Mouse (Mus musculus) erythroid progenitor cell, adult 5-6 weeks (primary cell): Measurements from ENCODE around the gene Chst11. TPM values are rescaled to one million over a fixed set of nuclear protein-coding genes. Genes with fewer than 3 reads are reported as not detected.

Experiments used
- ATAC-seq: replicated peaks from 2 replicates; pipeline ENCODE4 v1.8.0; 2016; ENCODE audit warnings: moderate number of reproducible peaks, mild to moderate bottlenecking, moderate TSS enrichment, inconsistent platforms; ENCODE audit not compliant: poor library complexity, low FRiP score, severe bottlenecking
- total RNA-seq, 2 experiments: library from RNA; stranded (forward) in 1 of 2; stranded (reverse) in 1 of 2; fragments of 150-400 nt in 1 of 2; fragments of 186-747, 209-891 nt in 1 of 2; gene quantifications; 2 replicates each; pipeline versions ENCODE4 v1.2.3 to v1.2.4; 2015 to 2017; ENCODE audit warnings: low replicate concordance in 2 of 2

The Chst11 gene
- total RNA-seq, 2 experiments from 2014 or later = 15.9 to 17.2 TPM

- ATAC-seq = no peak
Observed at GRCm38 (mm10) chr10:82989418-82990025, 4.2 kb downstream of the Chst11 start.

DNA sequence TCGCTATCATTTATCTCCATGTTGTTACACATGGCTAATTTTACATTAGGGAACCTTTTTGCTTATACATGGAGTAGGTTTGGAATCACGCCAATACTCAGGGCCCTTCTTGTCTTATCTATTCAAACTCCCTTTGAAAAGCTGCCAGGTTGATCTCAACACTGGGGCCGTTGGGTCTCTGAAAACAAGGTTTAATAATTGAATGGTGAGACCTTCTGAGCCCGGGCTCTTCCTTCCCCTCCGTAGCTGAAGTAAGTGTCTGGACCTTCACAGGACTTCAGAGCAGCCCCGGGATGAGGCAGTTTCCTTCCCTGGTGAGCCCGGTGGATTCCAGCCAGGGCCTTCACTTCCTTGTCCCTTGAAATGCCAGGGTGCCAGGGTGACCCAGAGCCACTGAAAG lies 5.6 kb downstream of the Chst11 start:
- peak; percentile 27; the same call in 1 of the 2 replicates for ATAC-seq

GRCm38 (mm10) chr10:82991756-82992519 lies 6.6 kb downstream of the Chst11 start:
- ATAC-seq = peak; percentile 44

DNA sequence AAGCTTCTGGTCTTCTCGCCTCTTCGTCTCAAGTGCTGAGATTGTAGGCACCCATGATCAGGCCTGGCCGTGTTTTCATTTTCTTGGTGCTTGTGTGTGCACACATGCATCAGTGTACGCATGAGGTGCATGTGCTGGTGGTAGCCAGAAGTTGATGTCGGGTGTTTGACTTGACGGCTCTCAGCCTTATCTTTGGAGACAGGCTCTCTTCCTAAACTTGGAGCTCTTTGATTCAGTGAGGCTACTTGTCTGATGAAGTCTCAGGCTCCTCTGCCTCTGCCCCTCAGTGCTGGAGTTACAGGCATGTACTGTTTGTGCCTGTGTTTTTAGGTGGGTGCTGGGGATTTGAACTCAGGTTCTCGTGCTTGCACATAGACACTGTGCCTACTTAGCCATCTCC lies 9.0 kb downstream of the Chst11 start:
- peak; percentile 64 for ATAC-seq

DNA sequence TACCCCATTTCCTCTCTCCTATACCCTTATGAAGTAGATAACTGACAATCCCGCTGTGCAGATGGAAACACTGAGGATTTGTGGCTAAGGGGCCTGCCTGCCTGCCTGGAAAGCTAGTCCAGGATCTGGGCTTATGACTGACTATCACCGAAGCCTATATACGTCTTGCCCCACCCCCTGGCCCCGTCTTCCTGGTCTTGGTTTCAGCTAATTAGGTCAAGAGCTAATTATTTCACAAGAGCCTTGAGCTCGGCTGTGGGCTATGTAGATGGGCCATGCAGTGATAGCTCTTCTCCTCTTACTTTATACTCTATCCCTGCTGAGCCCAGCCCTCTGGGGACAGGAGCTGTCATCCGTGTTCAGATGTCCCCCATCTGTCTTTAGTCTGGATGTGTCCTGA lies 12.2 kb downstream of the Chst11 start:
- ATAC-seq = no peak

DNA sequence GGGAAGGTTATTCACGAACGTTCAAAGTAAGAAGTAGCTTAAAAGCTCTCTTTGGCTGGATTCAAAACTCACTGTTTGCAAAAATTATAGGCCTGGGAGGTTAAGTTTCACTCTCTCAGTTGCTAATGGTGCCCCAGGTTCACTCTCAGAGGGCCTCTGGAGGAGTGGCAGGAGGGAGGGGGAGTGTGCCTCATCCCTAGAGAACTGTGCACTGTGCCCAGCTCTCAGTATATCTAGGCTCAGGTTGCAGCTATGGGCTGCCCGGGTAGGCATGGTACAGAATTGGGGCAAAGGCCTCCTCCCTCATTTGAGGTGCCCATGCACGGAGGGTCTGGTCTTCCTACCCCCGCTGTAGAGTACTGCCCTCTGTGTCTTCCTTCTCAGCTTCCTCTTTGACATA lies 14.9 kb downstream of the Chst11 start:
- ATAC-seq = no peak

GRCm38 (mm10) chr10:83000721-83001120 lies 15.4 kb downstream of the Chst11 start:
- no peak for ATAC-seq

DNA sequence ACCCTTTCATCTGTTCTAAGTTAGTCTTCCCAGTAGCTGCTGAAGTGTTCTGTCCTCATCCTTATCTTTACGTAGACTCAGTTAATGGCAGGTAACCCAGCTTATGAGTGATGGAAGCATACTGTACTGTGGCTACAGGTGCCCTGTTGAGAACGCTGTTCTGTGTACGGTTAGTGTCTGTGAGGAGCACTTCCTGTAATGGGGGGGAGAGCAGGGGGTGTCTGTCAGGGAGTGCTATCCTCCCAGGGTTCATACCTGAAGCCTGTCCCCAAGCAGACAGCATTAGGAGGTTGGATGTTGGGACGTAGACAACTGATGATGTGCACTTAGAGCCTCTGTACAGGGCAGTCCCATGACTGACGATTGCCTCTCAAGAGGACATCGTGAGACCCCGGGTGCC lies 18.6 kb downstream of the Chst11 start:
- ATAC-seq = 0 out of 2 replicates have a peak, but pooled peaks have one; percentile 7

GRCm38 (mm10) chr10:83004389-83004788 lies 19.1 kb downstream of the Chst11 start:
- ATAC-seq = peak; percentile 29; the same call in 1 of the 2 replicates

DNA sequence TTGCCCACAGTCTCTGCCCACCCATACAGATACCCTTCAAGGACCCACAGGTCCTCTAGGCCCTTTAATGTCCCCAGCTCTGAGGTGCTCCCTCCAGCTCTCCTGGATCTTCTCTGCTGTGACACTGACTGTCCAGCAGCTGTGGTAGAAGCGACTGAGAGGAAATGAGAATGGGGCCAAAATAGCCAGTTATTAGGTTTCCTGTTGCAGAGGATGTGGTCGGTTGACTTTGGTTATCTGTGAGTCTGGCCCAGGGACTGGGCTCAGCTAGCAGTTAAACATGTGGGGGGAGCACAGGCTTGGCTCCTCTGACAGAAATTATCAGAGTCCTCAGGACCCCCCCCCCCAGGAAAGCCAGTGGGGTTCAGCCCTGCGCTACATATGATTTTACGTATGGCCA lies 19.7 kb downstream of the Chst11 start:
- ATAC-seq = no peak

DNA sequence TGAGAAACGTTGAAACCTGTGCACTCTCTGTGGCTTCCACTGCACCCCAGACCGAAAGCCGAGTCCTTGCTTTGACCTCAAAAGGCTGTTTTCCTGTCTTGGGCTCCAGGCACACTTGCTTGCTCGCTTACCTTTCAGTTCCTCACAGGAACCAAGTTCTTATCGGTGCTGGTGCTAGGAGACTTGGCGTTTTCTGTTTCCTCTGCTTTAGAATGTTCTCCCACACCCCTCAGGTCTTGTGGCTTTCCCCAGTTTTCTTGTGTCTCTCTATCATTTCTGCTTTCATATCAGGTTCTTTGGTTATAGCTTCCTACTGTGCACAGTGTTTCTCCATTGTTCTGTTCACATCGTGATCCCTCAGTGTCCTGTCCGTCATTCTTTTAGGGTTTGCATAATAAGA lies 21.0 kb downstream of the Chst11 start:
- no peak for ATAC-seq

GRCm38 (mm10) chr10:83013984-83014383 lies 28.7 kb downstream of the Chst11 start:
- peak; percentile 40 for ATAC-seq

DNA sequence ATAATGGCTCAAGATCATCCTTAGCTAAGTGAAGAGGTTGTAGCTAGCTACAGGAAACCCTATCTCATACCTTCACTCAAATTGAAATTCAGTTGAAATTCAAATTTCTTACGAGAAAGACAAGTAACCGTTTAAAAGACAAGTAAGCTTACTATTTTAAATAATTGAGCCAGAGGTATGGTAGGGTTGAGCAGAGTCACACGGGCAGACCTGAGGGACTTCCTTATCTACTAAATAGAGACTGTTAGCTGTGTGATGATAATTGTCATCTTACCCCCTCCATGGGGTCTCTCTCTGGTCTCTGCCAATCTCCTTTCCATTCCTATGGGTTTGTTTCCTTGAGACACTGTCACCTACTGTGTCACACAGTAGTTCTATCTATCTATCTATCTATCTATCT lies 30.6 kb downstream of the Chst11 start:
- ATAC-seq = no peak

GRCm38 (mm10) chr10:83016779-83017178 lies 31.5 kb downstream of the Chst11 start:
- ATAC-seq = peak; percentile 22; the same call in 1 of the 2 replicates

GRCm38 (mm10) chr10:83017760-83018498 lies 32.6 kb downstream of the Chst11 start:
- ATAC-seq = peak; percentile 61

DNA sequence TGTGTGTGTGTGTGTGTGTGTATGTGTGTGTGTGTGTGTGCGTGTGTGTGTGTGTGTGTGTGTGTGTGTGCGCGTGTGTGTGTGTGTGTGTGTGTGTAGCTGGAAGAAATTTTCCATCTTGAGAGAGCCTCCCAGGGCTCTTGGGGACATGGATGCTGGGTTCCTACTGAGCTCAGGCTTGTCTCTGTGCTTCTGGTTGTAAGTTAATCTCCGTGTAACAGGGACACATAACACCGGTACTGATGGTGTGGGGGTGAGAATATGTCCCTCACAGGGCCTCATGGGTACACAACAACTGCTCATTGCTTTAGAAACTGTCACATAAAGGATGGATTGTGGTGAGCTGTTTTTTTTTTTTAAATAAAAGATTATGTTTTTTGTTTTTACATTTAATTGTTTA lies 33.2 kb downstream of the Chst11 start:
- ATAC-seq = 0 out of 2 replicates have a peak, but pooled peaks have one; percentile 27

DNA sequence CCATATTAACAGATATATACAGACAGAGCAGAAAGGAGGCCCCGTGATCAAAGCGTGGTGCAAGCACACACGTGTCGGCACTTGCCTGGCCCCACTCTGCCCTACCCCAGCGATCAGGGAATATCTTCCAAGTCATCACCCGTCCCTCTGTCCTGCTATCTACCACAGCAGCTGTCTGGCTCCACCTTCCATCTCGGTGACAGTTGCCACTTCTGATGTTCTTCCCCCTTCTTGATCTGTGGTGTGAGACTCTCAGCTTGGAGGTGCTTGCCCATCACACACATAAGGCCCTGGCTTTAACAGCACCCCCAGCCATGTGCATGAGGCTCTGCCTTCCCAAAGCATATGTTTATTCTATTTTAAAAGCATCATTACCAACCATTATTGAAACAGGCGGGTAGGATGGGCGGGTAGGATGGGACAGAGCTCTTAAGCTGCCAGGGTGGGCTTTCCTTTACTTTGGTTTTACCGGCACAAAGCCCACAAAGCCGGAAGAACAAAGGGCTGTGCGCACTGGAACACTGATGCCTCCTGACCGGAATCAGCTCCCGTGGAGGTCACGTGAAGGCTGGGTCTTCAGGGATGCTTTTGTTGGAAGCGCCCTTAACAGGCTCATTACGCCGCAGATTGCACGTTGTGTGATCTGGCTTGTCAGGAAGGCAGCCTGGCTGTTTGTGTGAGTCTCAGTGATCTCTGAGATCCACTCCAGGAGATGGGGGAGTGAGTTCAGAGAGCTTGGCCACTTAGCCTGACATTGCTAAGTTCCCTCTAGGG lies 34.4 kb downstream of the Chst11 start:
- peak; percentile 85 for ATAC-seq

DNA sequence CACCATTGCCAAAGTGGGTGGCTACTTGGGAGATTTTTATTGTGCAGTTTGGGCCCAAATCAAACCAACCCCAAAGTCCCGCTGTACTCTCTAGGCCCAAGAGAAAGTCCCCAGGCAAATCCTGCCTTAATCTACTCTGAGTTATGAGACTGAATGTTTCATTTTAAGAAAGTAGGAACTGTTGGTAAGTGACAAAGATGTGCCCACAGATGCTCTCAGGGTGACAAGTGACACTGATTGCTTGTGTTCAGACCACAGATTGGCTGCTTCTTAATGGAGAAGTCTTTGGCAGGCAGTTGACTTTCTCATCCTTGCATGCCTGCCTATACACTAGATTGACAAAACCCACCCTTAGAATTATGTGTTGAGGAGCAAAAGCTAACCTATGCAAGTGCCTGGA lies 37.3 kb downstream of the Chst11 start:
- no peak for ATAC-seq

DNA sequence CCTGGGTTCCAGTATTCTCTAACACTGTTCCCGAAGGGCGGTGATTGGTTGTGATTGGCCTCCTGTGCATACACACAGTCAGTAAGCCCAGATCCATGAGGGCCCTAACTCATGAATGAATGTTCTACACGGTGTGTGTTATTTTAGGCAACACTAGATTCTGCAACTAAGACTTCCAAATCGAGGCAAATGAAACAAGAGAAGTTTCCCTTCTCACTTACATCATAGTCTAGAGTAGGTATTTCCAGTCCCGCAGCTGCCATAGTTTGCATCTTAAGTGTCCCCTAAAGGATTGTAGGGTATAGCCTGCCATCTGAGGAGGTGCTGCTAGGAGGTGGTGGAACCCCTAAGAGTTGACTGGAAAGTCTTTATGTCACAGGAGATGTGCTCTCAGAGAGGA lies 40.9 kb downstream of the Chst11 start:
- ATAC-seq = no peak

DNA sequence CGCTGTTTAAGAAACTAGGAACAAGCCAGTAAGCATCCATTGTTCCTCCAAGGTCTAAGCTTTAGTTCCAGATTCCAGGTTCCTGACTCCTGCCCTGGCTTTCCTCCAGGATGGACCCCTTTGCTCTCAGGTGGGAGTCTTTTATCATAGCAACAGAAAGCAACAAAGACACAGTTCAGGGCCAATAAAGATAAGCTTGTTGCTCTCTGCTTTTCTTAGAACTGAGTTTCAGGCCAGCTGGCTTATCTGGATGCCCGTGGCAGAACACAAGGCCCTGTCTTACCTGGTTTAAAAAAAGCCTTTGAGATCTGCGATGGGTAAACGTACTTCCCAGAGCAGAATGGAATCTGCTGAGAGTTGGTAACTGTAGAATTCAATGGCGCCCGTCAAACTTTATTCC lies 42.4 kb downstream of the Chst11 start:
- no peak for ATAC-seq
